Mouse (Mus musculus) testis, adult 2 months (tissue): ENCODE data around the gene Gstp2. TPM values are rescaled to one million over a fixed set of nuclear protein-coding genes. Genes with fewer than 3 reads are reported as not detected.
"Not testable (repeated sequence)": the region's sequence is repeated elsewhere in the genome, so short reads cannot be mapped to it uniquely, and the experiment has no call there.

ENCODE experiments used
- H3K27ac ChIP-seq: fragments of 200-500 bp; 2 replicates; pipeline ENCODE4 v1.5.1; 2012; ENCODE audit warnings: low read depth, low read length; ENCODE audit not compliant: control insufficient read depth, insufficient read depth
- H3K27me3 ChIP-seq: fragments of 200-500 bp; 2 replicates; pipeline ENCODE4 v1.6.1; 2012; ENCODE audit warnings: mild to moderate bottlenecking, low read length, moderate library complexity; ENCODE audit not compliant: control insufficient read depth, insufficient read depth
- H3K36me3 ChIP-seq: fragments of 200-500 bp; 2 replicates; pipeline ENCODE4 v1.6.1; 2012; ENCODE audit warnings: mild to moderate bottlenecking, low read length; ENCODE audit not compliant: control insufficient read depth, insufficient read depth
- H3K4me1 ChIP-seq: fragments of 200-500 bp; 2 replicates; pipeline ENCODE4 v1.6.1; 2012; ENCODE audit warnings: low read length; ENCODE audit not compliant: control insufficient read depth, insufficient read depth
- H3K4me3 ChIP-seq: fragments of 200-500 bp; 2 replicates; pipeline ENCODE4 v1.5.1; 2012; ENCODE audit warnings: low read depth, mild to moderate bottlenecking, low read length, moderate library complexity, mixed read lengths; ENCODE audit not compliant: control insufficient read depth
- CTCF ChIP-seq: fragments of 200-500 bp; IDR thresholded peaks from 2 replicates; pipeline ENCODE4 v1.5.1; 2012; ENCODE audit warnings: low read depth, mild to moderate bottlenecking, inconsistent platforms, low read length, moderate library complexity; ENCODE audit not compliant: control insufficient read depth, insufficient read depth, insufficient replicate concordance
- POLR2A ChIP-seq: fragments of 200-500 bp; IDR thresholded peaks from 2 replicates; pipeline ENCODE4 v1.6.1; 2012; ENCODE audit warnings: low read depth, mild to moderate bottlenecking, inconsistent platforms, low read length, moderate library complexity; ENCODE audit not compliant: control insufficient read depth
- polyA plus RNA-seq: library from polyadenylated mRNA; depleted of rRNA; stranded (reverse); fragments of >200 nt; gene quantifications from 2 replicates; pipeline ENCODE4 v1.2.3, GENCODE M21; 2012

The Gstp2 gene
- polyA plus RNA-seq, 1 experiment, result 1.5 TPM

DNA sequence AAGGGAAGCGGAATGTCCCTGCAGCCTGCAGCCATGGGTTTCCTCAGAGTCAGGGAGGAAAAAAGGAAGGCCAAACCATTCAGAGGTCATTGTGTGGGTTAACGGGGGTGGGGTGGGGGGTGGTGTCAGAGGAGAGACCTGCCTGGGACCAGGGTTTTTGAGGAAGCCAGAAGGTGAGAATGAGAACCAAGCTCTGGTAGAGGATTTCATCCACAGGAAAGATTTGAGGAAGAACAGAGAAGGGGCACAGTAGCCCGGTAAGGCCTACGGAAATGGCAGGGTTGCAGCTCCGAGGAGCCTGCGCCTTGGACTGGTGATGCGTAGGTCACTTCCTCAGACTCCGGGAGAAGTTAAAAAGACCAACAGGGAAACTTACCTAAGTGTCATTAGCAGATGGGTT lies 24.9 kb upstream of the Gstp2 start:
- no peaks in the 10 kb centered on the region for H3K36me3 ChIP-seq
- peaks cover 2% of the 10 kb centered on the region; the same call in 1 of the 2 replicates for H3K4me1 ChIP-seq
- H3K27me3 ChIP-seq, result no peaks in the 10 kb centered on the region
- TF ChIP-seq CTCF (no peak), POLR2A (no peak)
- no peak overlapping the region for H3K4me3 ChIP-seq
- no peak overlapping the region for H3K27ac ChIP-seq

DNA sequence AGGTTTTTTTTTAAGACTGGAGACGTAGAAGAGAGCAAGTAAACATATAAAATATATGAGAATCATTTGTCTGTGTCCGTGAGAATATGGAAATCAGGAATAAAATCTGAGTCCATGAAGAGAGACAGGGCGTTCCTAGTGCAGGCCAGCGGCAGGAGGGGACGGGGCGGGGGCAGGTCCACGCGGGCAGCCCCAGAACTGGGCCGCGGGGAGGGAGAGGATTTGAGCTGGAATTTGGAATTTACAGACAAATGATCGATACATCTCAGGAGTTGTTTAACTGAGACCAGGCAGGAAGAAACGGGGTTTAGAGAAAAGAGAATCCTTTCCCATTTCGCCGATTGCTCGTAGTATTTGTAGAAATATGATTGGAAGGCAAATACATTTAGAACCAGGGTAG lies 24.5 kb upstream of the Gstp2 start:
- H3K27me3 ChIP-seq, result no peaks in the 10 kb centered on the region
- TF ChIP-seq POLR2A, result no peak
- no peaks in the 10 kb centered on the region for H3K36me3 ChIP-seq
- H3K27ac ChIP-seq, result no peak overlapping the region
- peaks cover 2% of the 10 kb centered on the region; the same call in 1 of the 2 replicates for H3K4me1 ChIP-seq
- H3K4me3 ChIP-seq, result no peak overlapping the region

DNA sequence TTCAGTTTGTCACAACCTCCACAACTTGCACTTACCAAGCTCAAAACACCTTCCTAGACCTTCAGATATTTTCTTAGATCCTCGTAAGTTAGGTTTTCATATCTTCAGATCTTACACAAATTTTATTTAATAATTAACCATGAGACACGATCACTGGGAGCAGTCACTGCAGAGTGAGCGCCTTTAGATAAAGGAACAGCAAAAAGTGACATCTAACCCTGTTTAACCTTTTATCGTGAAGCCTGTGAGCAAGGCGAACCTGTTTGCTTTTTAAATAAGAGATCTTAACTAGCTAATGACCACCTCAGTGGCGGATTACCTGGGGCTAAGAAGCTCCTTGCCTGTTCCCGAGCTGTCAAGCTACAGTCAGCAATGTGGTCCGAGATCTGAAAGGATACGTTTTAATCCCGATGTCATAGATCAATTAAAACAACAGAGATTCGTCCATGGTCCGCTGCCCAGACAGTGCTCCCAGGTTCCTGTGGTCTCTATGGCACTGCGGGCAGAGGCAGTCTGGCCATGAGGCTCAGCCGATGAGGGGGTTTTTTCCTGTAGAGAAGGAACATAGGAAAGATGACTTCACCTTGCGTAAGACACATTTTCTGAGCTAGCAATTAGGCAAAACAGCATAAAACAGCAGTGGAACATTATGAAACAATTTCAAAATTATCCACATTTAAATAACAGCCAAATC lies 23.0 kb upstream of the Gstp2 start:
- Histone ChIP-seq H3K4me3 (no peak overlapping the region), H3K36me3 (no peaks in the 10 kb centered on the region), H3K27me3 (no peaks in the 10 kb centered on the region), H3K4me1 (peaks cover 2% of the 10 kb centered on the region; the same call in 1 of the 2 replicates), H3K27ac (no peak overlapping the region)
- no peak for TF ChIP-seq POLR2A
- TF ChIP-seq CTCF, result no peak

DNA sequence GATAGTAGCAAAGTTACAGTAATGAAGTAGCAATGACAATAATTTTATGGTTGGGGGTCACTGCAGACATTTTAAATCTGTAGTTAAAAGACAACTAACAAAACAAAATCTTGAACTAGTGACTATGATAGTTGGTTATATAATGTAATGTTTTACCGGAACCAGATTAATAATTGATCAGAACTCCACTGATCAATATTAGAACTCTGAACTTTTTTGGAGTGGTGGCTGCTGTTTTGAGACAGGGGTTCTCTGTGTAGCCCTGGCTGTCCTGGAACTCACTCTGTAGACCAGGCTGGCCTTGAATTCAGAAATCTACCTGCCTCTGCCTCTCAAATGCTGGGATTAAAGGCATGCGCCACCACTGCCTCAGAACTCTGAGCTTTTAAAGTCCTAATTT lies 22.4 kb upstream of the Gstp2 start:
- not testable (repeated sequence) for H3K4me3 ChIP-seq, H3K4me1 ChIP-seq, H3K36me3 ChIP-seq, H3K27me3 ChIP-seq, H3K27ac ChIP-seq

DNA sequence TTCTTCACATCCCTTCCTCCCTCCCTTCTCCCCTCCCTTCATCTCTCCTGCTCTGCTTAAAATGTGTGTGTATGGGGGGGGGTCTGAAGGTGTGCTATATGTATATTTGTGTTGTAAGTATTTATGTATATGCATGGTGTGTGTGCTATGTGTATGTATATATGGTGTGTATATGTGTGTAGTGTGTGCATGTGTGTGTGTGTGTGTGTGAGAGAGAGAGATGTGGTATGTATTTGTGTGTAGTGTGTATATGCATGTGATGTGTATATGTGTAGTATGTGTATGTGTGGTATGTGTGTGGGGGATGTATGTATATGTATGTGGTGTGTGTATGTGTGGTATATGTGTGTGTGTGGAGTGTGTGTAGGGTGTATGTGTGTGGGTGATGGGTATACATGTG lies 21.1 kb upstream of the Gstp2 start:
- H3K4me1 ChIP-seq, result peaks cover 2% of the 10 kb centered on the region; the same call in 1 of the 2 replicates
- H3K27me3 ChIP-seq, result no peaks in the 10 kb centered on the region
- H3K27ac ChIP-seq, result no peak overlapping the region
- no peaks in the 10 kb centered on the region for H3K36me3 ChIP-seq
- no peak overlapping the region for H3K4me3 ChIP-seq
- no peak for TF ChIP-seq CTCF
- TF ChIP-seq POLR2A, result no peak

DNA sequence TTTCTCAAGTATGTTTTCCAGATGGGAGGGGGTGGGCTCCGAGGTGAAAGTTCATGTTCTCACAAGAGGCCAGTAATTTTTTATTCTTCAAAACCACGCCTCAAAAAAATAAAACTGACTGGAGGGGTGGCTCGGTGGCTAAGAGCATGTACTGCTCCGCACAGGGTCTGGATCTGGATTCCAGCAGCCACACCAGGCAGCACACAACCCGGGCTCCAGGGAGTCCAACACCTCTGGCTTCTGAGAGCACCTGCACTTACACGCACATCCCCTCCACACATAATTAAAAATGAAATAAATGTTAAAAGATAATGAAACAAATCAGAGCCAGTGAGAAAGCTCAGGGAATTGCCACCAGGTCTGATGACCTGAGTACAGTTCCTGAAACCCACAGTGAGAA lies 20.5 kb upstream of the Gstp2 start:
- TF ChIP-seq POLR2A (no peak), CTCF (no peak)
- Histone ChIP-seq H3K4me1 (peaks cover 2% of the 10 kb centered on the region; the same call in 1 of the 2 replicates), H3K27me3 (no peaks in the 10 kb centered on the region), H3K4me3 (no peak overlapping the region), H3K36me3 (no peaks in the 10 kb centered on the region), H3K27ac (no peak overlapping the region)

DNA sequence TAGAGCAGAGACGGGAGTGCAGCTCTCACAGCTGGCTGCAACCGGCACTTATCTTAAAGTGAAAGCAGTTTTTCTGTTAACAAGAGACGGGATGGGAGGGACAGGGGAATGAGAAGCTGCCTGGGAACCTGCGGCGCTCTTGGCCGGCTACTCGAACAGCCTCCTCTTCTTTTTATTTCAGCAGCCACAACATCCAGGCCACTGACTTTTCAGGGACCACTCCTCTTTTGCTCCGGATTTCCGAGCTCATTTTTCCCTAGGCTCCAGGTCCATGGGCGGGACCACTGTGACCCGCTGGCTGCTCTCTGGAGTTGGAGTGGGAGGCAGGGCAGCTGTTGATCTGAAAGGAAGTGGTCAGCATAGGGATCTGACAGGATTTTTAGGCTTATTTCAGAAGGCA lies 18.7 kb upstream of the Gstp2 start:
- H3K4me3 ChIP-seq, H3K36me3 ChIP-seq, H3K27ac ChIP-seq, H3K4me1 ChIP-seq, H3K27me3 ChIP-seq: not testable (repeated sequence)

DNA sequence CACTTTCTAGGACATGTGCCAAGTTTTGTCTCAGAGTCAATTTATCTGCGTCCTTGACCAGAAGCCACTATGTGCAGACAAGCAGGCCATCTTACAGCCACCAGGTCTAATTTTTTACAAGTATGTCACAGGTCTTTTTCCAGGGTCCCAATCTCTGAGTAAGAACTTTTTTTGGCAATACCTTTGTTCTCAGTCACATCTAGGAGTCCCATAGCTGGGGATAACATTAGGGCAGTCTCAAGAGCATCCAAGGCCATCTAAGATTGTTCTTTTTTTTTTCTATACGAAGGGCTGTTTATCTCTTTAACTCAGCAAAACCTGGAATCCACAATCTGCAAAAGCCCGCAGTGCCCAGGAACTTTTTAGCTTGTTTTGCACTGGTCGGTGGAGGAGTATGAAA lies 17.5 kb upstream of the Gstp2 start:
- H3K4me1 ChIP-seq, H3K4me3 ChIP-seq, H3K27me3 ChIP-seq, H3K27ac ChIP-seq, H3K36me3 ChIP-seq: not testable (repeated sequence)
